Mouse (Mus musculus) stomach, postnatal 0 days (tissue): ENCODE results near the gene Crtc1.

Experiments used
- CTCF ChIP-seq: IDR thresholded peaks from 2 replicates; pipeline ENCODE4 v1.5.1; 2016; ENCODE audit warnings: antibody characterized with exemption, low read depth, mild to moderate bottlenecking, moderate library complexity
- EP300 ChIP-seq: optimal IDR thresholded peaks from 2 replicates; pipeline ENCODE3; 2016; ENCODE audit warnings: antibody characterized with exemption

DNA sequence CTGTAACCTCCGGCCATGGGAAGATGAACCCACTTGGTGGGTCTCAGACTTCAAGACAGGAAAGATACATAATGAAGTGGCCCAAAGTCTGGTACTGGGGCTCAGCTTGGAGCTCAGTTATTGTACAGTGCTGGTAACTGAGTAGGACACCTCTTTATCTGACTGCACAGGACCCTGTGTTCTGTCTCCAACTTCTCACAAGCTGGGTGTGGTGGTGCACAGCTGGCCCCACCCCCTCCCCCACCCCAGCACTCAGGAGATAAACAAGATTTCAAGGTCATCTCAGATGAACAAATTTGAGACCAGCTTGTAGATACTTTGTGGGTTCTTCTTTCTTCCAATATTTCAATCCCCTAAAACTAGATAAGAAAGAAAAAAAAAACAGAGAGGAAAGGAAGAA, 83.3 kb downstream of the Crtc1 start:
- TF ChIP-seq CTCF (no peak), EP300 (no peak)
